Mouse (Mus musculus) cerebellum, adult (tissue): Measurements from ENCODE around the gene Usp30.

Source experiments
- ATAC-seq: cut with Nextera tagmentation; 2 replicates; pipeline ENCODE4 v1.9.2; 2017; ENCODE audit warnings: mild to moderate bottlenecking, moderate library complexity, mixed read lengths; ENCODE audit not compliant: insufficient number of reproducible peaks, low FRiP score, low TSS enrichment

The Usp30 gene

GRCm38 (mm10) chr5:114065161-114065560, at the start of gene Usp30:
Usp30 (plus strand) TSS chr5:114065461.
- ATAC-seq = no peak

- no peak for ATAC-seq
Measured at GRCm38 (mm10) chr5:114024390-114024789, 40.9 kb upstream of the Usp30 start.

- no peak for ATAC-seq
Measured at GRCm38 (mm10) chr5:114024885-114025284, 40.4 kb upstream of the Usp30 start.

GRCm38 (mm10) chr5:114027217-114027944, 37.9 kb upstream of the Usp30 start:
- ATAC-seq = no peak

GRCm38 (mm10) chr5:114028111-114028510, 37.1 kb upstream of the Usp30 start:
- ATAC-seq = peak; percentile 46; the same call in 1 of the 2 replicates

- ATAC-seq = no peak
Measured at GRCm38 (mm10) chr5:114030652-114031051, 34.6 kb upstream of the Usp30 start.

- ATAC-seq = no peak
Measured at GRCm38 (mm10) chr5:114032161-114032763, 33.0 kb upstream of the Usp30 start.

GRCm38 (mm10) chr5:114034393-114034792, 30.9 kb upstream of the Usp30 start:
- no peak for ATAC-seq

GRCm38 (mm10) chr5:114035111-114035510, 30.1 kb upstream of the Usp30 start:
- no peak for ATAC-seq

GRCm38 (mm10) chr5:114040508-114040907, 24.8 kb upstream of the Usp30 start:
- ATAC-seq = no peak

- no peak for ATAC-seq
Measured at GRCm38 (mm10) chr5:114040911-114041310, 24.4 kb upstream of the Usp30 start.

- no peak for ATAC-seq
Measured at GRCm38 (mm10) chr5:114041327-114041930, 23.8 kb upstream of the Usp30 start.

GRCm38 (mm10) chr5:114043800-114044199, 21.5 kb upstream of the Usp30 start:
- no peak for ATAC-seq

GRCm38 (mm10) chr5:114045134-114045533, 20.1 kb upstream of the Usp30 start:
- ATAC-seq = no peak

GRCm38 (mm10) chr5:114046151-114046550, 19.1 kb upstream of the Usp30 start:
- no peak for ATAC-seq

GRCm38 (mm10) chr5:114046604-114047003, 18.7 kb upstream of the Usp30 start:
- ATAC-seq = no peak

GRCm38 (mm10) chr5:114047182-114047581, 18.1 kb upstream of the Usp30 start:
- no peak for ATAC-seq

- ATAC-seq = no peak
Measured at GRCm38 (mm10) chr5:114048731-114049308, 16.4 kb upstream of the Usp30 start.

GRCm38 (mm10) chr5:114052246-114052761, 13.0 kb upstream of the Usp30 start:
- peak; percentile 49; the same call in 1 of the 2 replicates for ATAC-seq

GRCm38 (mm10) chr5:114057129-114057731, 8.0 kb upstream of the Usp30 start:
- no peak for ATAC-seq

GRCm38 (mm10) chr5:114061675-114062074, 3.6 kb upstream of the Usp30 start:
- ATAC-seq = no peak
